Mouse (Mus musculus) CH12.LX (cell line): ENCODE data around the gene Ube2e3. TPM values are rescaled to one million over a fixed set of nuclear protein-coding genes. Genes with fewer than 3 reads are reported as not detected.

Source experiments
- DNase-seq: peaks from one replicate; pipeline ENCODE4 v3.0.0-alpha.2; 2013; ENCODE audit errors: extremely low read depth
- H3K27ac ChIP-seq: 2 replicates; pipeline ENCODE4 v1.5.1; 2012; ENCODE audit warnings: low read depth, mild to moderate bottlenecking, control low read depth, moderate library complexity; ENCODE audit not compliant: insufficient read depth
- H3K27me3 ChIP-seq: replicated peaks from 2 replicates; pipeline ENCODE3; 2012; ENCODE audit warnings: inconsistent platforms
- H3K36me3 ChIP-seq, 2 experiments: replicated peaks in 1 of 2; 2 replicates each; pipeline versions ENCODE3 to v1.6.1; 2012; ENCODE audit warnings: inconsistent platforms in 1 of 2, low read length in 1 of 2, mild to moderate bottlenecking in 1 of 2, mixed read lengths in 1 of 2, moderate library complexity in 1 of 2; ENCODE audit not compliant: control insufficient read depth in 1 of 2, insufficient read depth in 1 of 2
- H3K4me1 ChIP-seq, 2 experiments: 2 replicates each; pipeline ENCODE4 v1.6.1; 2012; ENCODE audit warnings: inconsistent platforms in 1 of 2, moderate library complexity in 1 of 2; ENCODE audit not compliant: insufficient read depth in 2 of 2, control insufficient read depth in 1 of 2
- H3K4me2 ChIP-seq: 2 replicates; pipeline ENCODE4 v1.6.1; 2012; ENCODE audit warnings: low read depth, mild to moderate bottlenecking, control low read depth; ENCODE audit not compliant: poor library complexity, insufficient read depth, severe bottlenecking
- H3K4me3 ChIP-seq, 3 experiments: fragments of 150-350 bp in 1 of 3; sonication (generic) in 1 of 3; replicated peaks in 1 of 3; 2 replicates each; pipeline versions ENCODE3 to v1.5.1; 2011 to 2012; ENCODE audit warnings: low read depth in 2 of 3, low read length in 2 of 3, mild to moderate bottlenecking in 2 of 3, moderate library complexity in 2 of 3, control low read depth in 1 of 3, improper control_type of control experiment in 1 of 3, inconsistent platforms in 1 of 3, mixed read lengths in 1 of 3; ENCODE audit not compliant: poor library complexity in 1 of 3
- H3K79me2 ChIP-seq: replicated peaks from 2 replicates; pipeline ENCODE4 v1.6.1; 2012; ENCODE audit warnings: mild to moderate bottlenecking, moderate library complexity; ENCODE audit not compliant: control insufficient read depth, poor library complexity, insufficient read depth, severe bottlenecking; ENCODE audit errors: extremely low read depth
- H3K9ac ChIP-seq: 2 replicates; pipeline ENCODE4 v1.6.1; 2012; ENCODE audit warnings: low read depth, mild to moderate bottlenecking, control low read depth, moderate library complexity; ENCODE audit not compliant: insufficient read depth
- H3K9me3 ChIP-seq: replicated peaks from 2 replicates; pipeline ENCODE3; 2012; ENCODE audit warnings: low read length, inconsistent platforms, mixed read lengths
- BHLHE40 ChIP-seq: IDR thresholded peaks from 2 replicates; pipeline ENCODE4 v1.6.1; 2011; ENCODE audit warnings: mild to moderate bottlenecking, low read depth, low read length, improper control_type of control experiment
- CHD1 ChIP-seq: IDR thresholded peaks from 2 replicates; pipeline ENCODE4 v1.6.1; 2012; ENCODE audit warnings: low read depth, low read length, improper control_type of control experiment, inconsistent platforms
- CHD2 ChIP-seq: IDR thresholded peaks from 2 replicates; pipeline ENCODE4 v1.6.1; 2011; ENCODE audit warnings: low read length, improper control_type of control experiment
- CTCF ChIP-seq, 2 experiments: IDR thresholded peaks in 1 of 2; conservative IDR thresholded peaks in 1 of 2; 2 replicates each; pipeline ENCODE4 v1.5.1; 2011 to 2012; ENCODE audit warnings: low read depth in 2 of 2, low read length in 2 of 2, improper control_type of control experiment in 1 of 2, inconsistent platforms in 1 of 2, mild to moderate bottlenecking in 1 of 2, moderate library complexity in 1 of 2
- E2F4 ChIP-seq: IDR thresholded peaks from 2 replicates; pipeline ENCODE4 v1.6.1; 2011; ENCODE audit warnings: low read depth, low read length, improper control_type of control experiment; ENCODE audit not compliant: insufficient replicate concordance
- ELF1 ChIP-seq: IDR thresholded peaks from 2 replicates; pipeline ENCODE4 v1.6.1; 2014; ENCODE audit warnings: low read depth, mild to moderate bottlenecking, inconsistent platforms, low read length, improper control_type of control experiment
- EP300 ChIP-seq: IDR thresholded peaks from 2 replicates; pipeline ENCODE4 v1.6.1; 2011; ENCODE audit warnings: low read length, improper control_type of control experiment
- ETS1 ChIP-seq: conservative IDR thresholded peaks from 2 replicates; pipeline ENCODE4 v1.6.1; 2012; ENCODE audit warnings: low read depth, mild to moderate bottlenecking, inconsistent platforms, low read length, improper control_type of control experiment, moderate library complexity
- GABPA ChIP-seq: IDR thresholded peaks from 2 replicates; pipeline ENCODE4 v1.6.1; 2012; ENCODE audit warnings: low read depth, low read length, improper control_type of control experiment, inconsistent platforms; ENCODE audit not compliant: insufficient replicate concordance
- IRF4 ChIP-seq: IDR thresholded peaks from 2 replicates; pipeline ENCODE4 v1.6.1; 2014; ENCODE audit warnings: low read depth, mild to moderate bottlenecking, inconsistent platforms, low read length, improper control_type of control experiment
- JUN ChIP-seq: IDR thresholded peaks from 2 replicates; pipeline ENCODE4 v1.6.1; 2011; ENCODE audit warnings: low read depth, mild to moderate bottlenecking, low read length, improper control_type of control experiment, moderate library complexity; ENCODE audit not compliant: insufficient read depth
- JUND ChIP-seq: conservative IDR thresholded peaks from 2 replicates; pipeline ENCODE4 v1.6.1; 2011; ENCODE audit warnings: low read depth, low read length, improper control_type of control experiment
- KAT2A ChIP-seq: IDR thresholded peaks from 2 replicates; pipeline ENCODE4 v1.6.1; 2012; ENCODE audit warnings: low read length, improper control_type of control experiment, inconsistent platforms; ENCODE audit not compliant: insufficient replicate concordance
- MAFK ChIP-seq: IDR thresholded peaks from 2 replicates; pipeline ENCODE4 v1.6.1; 2011; ENCODE audit warnings: low read length, improper control_type of control experiment; ENCODE audit not compliant: insufficient replicate concordance
- MAX ChIP-seq: IDR thresholded peaks from 2 replicates; pipeline ENCODE4 v1.6.1; 2011; ENCODE audit warnings: low read length, improper control_type of control experiment
- MAZ ChIP-seq: IDR thresholded peaks from 2 replicates; pipeline ENCODE4 v1.6.1; 2012; ENCODE audit warnings: low read depth, mild to moderate bottlenecking, inconsistent platforms, low read length, improper control_type of control experiment, moderate library complexity
- MEF2A ChIP-seq: IDR thresholded peaks from 2 replicates; pipeline ENCODE4 v1.6.1; 2014; ENCODE audit warnings: low read depth, mild to moderate bottlenecking, inconsistent platforms, low read length, improper control_type of control experiment, borderline replicate concordance
- MXI1 ChIP-seq: IDR thresholded peaks from 2 replicates; pipeline ENCODE4 v1.6.1; 2011; ENCODE audit warnings: mild to moderate bottlenecking, low read depth, low read length, improper control_type of control experiment
- MYC ChIP-seq: IDR thresholded peaks from 2 replicates; pipeline ENCODE4 v1.6.1; 2011; ENCODE audit warnings: low read depth, mild to moderate bottlenecking, improper control_type of control experiment, low read length
- NELFE ChIP-seq: IDR thresholded peaks from 2 replicates; pipeline ENCODE4 v1.6.1; 2011; ENCODE audit warnings: low read depth, low read length, improper control_type of control experiment
- NRF1 ChIP-seq: IDR thresholded peaks from 2 replicates; pipeline ENCODE4 v1.6.1; 2014; ENCODE audit warnings: low read depth, mild to moderate bottlenecking, inconsistent platforms, low read length, improper control_type of control experiment, moderate library complexity
- PAX5 ChIP-seq: IDR thresholded peaks from 2 replicates; pipeline ENCODE4 v1.6.1; 2012; ENCODE audit warnings: low read length, inconsistent platforms, mixed read lengths
- POLR2A ChIP-seq: IDR thresholded peaks from 2 replicates; pipeline ENCODE4 v1.6.1; 2011; ENCODE audit warnings: low read depth, mild to moderate bottlenecking, improper control_type of control experiment, low read length
- RAD21 ChIP-seq: IDR thresholded peaks from 2 replicates; pipeline ENCODE4 v1.6.1; 2011; ENCODE audit warnings: low read depth, mild to moderate bottlenecking, low read length, improper control_type of control experiment, moderate library complexity
- RCOR1 ChIP-seq: conservative IDR thresholded peaks from 2 replicates; pipeline ENCODE4 v1.6.1; 2012; ENCODE audit warnings: low read depth, mild to moderate bottlenecking, inconsistent platforms, low read length, improper control_type of control experiment
- SIN3A ChIP-seq: IDR thresholded peaks from 2 replicates; pipeline ENCODE4 v1.6.1; 2012; ENCODE audit warnings: low read length, improper control_type of control experiment, inconsistent platforms
- SMC3 ChIP-seq: IDR thresholded peaks from 2 replicates; pipeline ENCODE4 v1.6.1; 2011; ENCODE audit warnings: low read depth, low read length, improper control_type of control experiment
- USF1 ChIP-seq: IDR thresholded peaks from 2 replicates; pipeline ENCODE4 v1.6.1; 2014; ENCODE audit warnings: low read depth, mild to moderate bottlenecking, inconsistent platforms, low read length, improper control_type of control experiment
- USF2 ChIP-seq: conservative IDR thresholded peaks from 2 replicates; pipeline ENCODE4 v1.6.1; 2011; ENCODE audit warnings: low read depth, low read length, improper control_type of control experiment
- ZC3H11A ChIP-seq: IDR thresholded peaks from 2 replicates; pipeline ENCODE4 v1.6.1; 2012; ENCODE audit warnings: low read depth, mild to moderate bottlenecking, inconsistent platforms, low read length, improper control_type of control experiment
- ZMIZ1 ChIP-seq: IDR thresholded peaks from 2 replicates; pipeline ENCODE4 v1.6.1; 2012; ENCODE audit warnings: low read depth, mild to moderate bottlenecking, inconsistent platforms, low read length, improper control_type of control experiment
- ZNF384 ChIP-seq: IDR thresholded peaks from 2 replicates; pipeline ENCODE4 v1.6.1; 2012; ENCODE audit warnings: low read depth, low read length, improper control_type of control experiment, inconsistent platforms
- dilution Hi-C: fragments of 300-500 bp; cut with MboI; formaldehyde crosslinking; loops from 2 replicates; pipeline ENCODE4 v1.14.3; 2020; ENCODE audit warnings: low sequenced_read_pairs; ENCODE audit not compliant: extremely low pct_unique_long_range_greater_than_20kb, extremely low pct_ligation_motif_present
- in situ Hi-C: fragments of 300-500 bp; cut with MboI; formaldehyde crosslinking; loops from 3 replicates; pipeline ENCODE4 v1.14.3; 2019; ENCODE audit warnings: low sequenced_read_pairs, low pct_ligation_motif_present, low pct_unique_long_range_greater_than_20kb, mixed read lengths
- polyA plus RNA-seq: library from polyadenylated mRNA; unstranded; fragments of >175 nt; gene quantifications from 2 replicates; pipeline ENCODE4 v1.2.1, GENCODE M21; 2012; ENCODE audit warnings: low read depth; ENCODE audit not compliant: insufficient read length
- total RNA-seq, 2 experiments: library from RNA; depleted of rRNA; stranded (reverse); fragments of 300-350 nt in 1 of 2; fragments of >200 nt in 1 of 2; gene quantifications; 2 replicates each; pipeline ENCODE4 v1.2.3; 2012 to 2014

Gene Ube2e3
- total and polyA plus RNA-seq, 3 experiments: 22.1 to 66.4 (median 44.7) TPM

- TF ChIP-seq CHD1 (no peak), JUN (peak; percentile 88), SIN3A (peak; percentile 89), PAX5 (no peak), E2F4 (peak; percentile 93; the same call in 1 of the 2 replicates), ZC3H11A (peak; percentile 24; the same call in 1 of the 2 replicates), MYC (peak; percentile 92), MAFK (no peak), ELF1 (no peak), EP300 (peak; percentile 73), USF2 (no peak), RCOR1 (no peak), ZNF384 (peak; percentile 74)
- TF ChIP-seq, all 38 proteins: peak for 21
These were observed 92.4 kb downstream of the Ube2e3 start (continued) for GRCm38 (mm10) chr2:78960288-78960687.

DNA sequence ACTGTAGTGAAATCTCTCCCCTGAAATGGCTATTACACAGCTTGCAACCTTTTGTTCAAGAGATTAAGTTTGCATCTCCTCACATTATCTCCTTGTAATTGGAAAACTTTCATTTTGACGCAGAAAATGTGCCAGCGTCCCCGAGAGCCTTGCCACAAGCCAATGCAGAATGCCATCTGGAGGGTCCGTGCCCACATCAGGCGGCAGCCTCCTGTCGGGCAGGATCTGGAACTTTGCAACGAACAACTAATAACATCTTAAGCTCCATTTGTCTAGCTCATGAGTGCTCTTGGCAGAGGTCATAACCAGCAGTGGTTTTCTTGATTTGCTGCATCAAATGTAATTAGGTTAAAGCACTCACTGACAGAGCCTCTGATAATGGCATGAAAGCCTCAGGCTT, 93.1 kb downstream of the Ube2e3 start:
- H3K4me1 ChIP-seq: peaks cover 10 to 52% of the 10 kb centered on the region in 2 experiments
- dilution Hi-C loops (no loop called here), in situ Hi-C loops (loop anchor here (5.0 to 25.0 kb wide), 3 partner anchors 101 to 401 kb away; partner anchors contain the start of gene Itga4)
- peak overlapping the region; percentile 79 for H3K9ac ChIP-seq
- H3K79me2 ChIP-seq: no peaks in the 10 kb centered on the region
- H3K4me3 ChIP-seq: peak overlapping the region; percentile 40 to 50 (median 44)
- no peak for DNase-seq
- peak overlapping the region; percentile 88 for H3K4me2 ChIP-seq
- peak overlapping the region; percentile 96 for H3K27ac ChIP-seq
- no peaks in the 10 kb centered on the region for H3K9me3 ChIP-seq
- H3K36me3 ChIP-seq: no peaks in the 10 kb centered on the region
- H3K27me3 ChIP-seq: no peaks in the 10 kb centered on the region
- no peak; the same call in 1 of the 2 replicates for TF ChIP-seq RAD21
- no peak for TF ChIP-seq MYC
- TF ChIP-seq USF1: no peak
- TF ChIP-seq MAX: no peak
- 0 out of 2 replicates have a peak, but pooled peaks have one; percentile 12 for TF ChIP-seq EP300
- TF ChIP-seq CTCF (conservative IDR thresholded peaks at IDR 0.05 in 1 of 2, IDR thresholded peaks at IDR 0.05 in 1 of 2; ENCODE audit: low read depth in 2 of 2, low read length in 2 of 2): no peak
- no peak for TF ChIP-seq MAZ
- no peak for TF ChIP-seq ZMIZ1
- no peak for TF ChIP-seq MXI1
- 0 out of 2 replicates have a peak, but pooled peaks have one; percentile 22 for TF ChIP-seq MEF2A
- no peak for TF ChIP-seq RCOR1
- TF ChIP-seq IRF4: peak; percentile 69
- no peak; the same call in 1 of the 2 replicates for TF ChIP-seq ETS1
- TF ChIP-seq NELFE: no peak
- TF ChIP-seq CHD2: no peak
- no peak for TF ChIP-seq NRF1
- TF ChIP-seq BHLHE40: peak; percentile 74
- no peak; the same call in 1 of the 2 replicates for TF ChIP-seq POLR2A
- no peak; the same call in 1 of the 2 replicates for TF ChIP-seq CHD1
- TF ChIP-seq SMC3: peak; percentile 32; the same call in 1 of the 2 replicates
- TF ChIP-seq JUND: no peak
- no peak for TF ChIP-seq PAX5
- no peak for TF ChIP-seq KAT2A
- no peak for TF ChIP-seq MAFK
- no peak for TF ChIP-seq ELF1
- TF ChIP-seq GABPA: no peak
- TF ChIP-seq, all 38 proteins: peak for 5
